Comparison of ENCODE assay signal across 11 mouse cellular contexts in the genomic region with DNA sequence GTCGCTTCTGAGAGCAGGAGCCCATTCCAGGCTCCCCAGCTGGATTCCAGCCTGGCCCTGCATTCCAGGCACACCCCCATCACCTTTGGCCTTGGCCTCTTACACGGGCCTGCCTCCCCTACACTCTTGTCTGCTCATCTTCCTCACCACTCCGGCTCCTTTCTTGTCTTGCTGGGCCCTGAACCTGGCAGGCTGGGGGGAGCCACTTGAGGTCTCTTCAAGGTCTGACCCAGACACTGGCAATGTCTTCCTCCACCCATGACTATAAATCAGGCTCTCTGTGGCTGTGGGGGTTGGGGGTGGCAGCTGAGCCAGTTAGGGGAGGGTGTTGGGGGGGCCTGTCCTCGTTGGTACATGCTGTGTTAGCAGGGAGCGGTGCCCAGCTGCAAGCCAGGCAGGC. TPM values are rescaled to one million over a fixed set of nuclear protein-coding genes. Genes with fewer than 3 reads are reported as not detected.
A peak's percentile ranks its signal among the peaks of the same experiment; 100 is the strongest.
DNase-seq lines count a peak whose midpoint lies in the region; ATAC-seq and TF ChIP-seq lines count a peak whose summit lies in the region.
"Had no signal": no experiment of that assay in that cellular context is flagged by ENCODE, and none has a peak within 500 bp of the region (broad histone marks: within the 10 kb centered on the region; RNA-seq: fewer than 3 reads in every experiment).

No protein-coding gene starts in this region.

- no peak overlapping the region for H3K4me2 ChIP-seq in midbrain, postnatal 0 days (ENCODE audit: low read depth, low read length, poor library complexity, severe bottlenecking)
- no peak overlapping the region for H3K4me2 ChIP-seq in midbrain, embryonic 13.5 days (replicated peaks)
- no peak overlapping the region for H3K4me2 ChIP-seq in embryonic facial prominence, embryonic 14.5 days (ENCODE audit: low read depth, low read length)
- no peak overlapping the region for H3K4me2 ChIP-seq in stomach, embryonic 15.5 days
- H3K4me2 ChIP-seq: lung, embryonic 15.5 days had no signal

- 0 out of 2 replicates have a peak overlapping the region, but pooled peaks have one; percentile 24 for H3K9ac ChIP-seq in midbrain, postnatal 0 days (replicated peaks; ENCODE audit: low read length, poor library complexity, severe bottlenecking)
- H3K9ac ChIP-seq in midbrain, embryonic 13.5 days (replicated peaks): no peak overlapping the region
- H3K9ac ChIP-seq in embryonic facial prominence, embryonic 14.5 days (ENCODE audit: low read depth, low read length): peak overlapping the region; percentile 32; the same call in 1 of the 2 replicates
- H3K9ac ChIP-seq in stomach, embryonic 15.5 days: no peak overlapping the region
- H3K9ac ChIP-seq: lung, embryonic 15.5 days had no signal

- H3K9me3 ChIP-seq in heart, embryonic 10.5 days: no peaks in the 10 kb centered on the region
- H3K9me3 ChIP-seq in midbrain, postnatal 0 days (ENCODE audit: low read length): no peaks in the 10 kb centered on the region
- no peaks in the 10 kb centered on the region for H3K9me3 ChIP-seq in midbrain, embryonic 13.5 days
- H3K9me3 ChIP-seq in embryonic facial prominence, embryonic 14.5 days (ENCODE audit: control insufficient read depth, low read length): no peaks in the 10 kb centered on the region
- H3K9me3 ChIP-seq in stomach, embryonic 15.5 days: no peaks in the 10 kb centered on the region
- H3K9me3 ChIP-seq: lung, embryonic 15.5 days had no signal

- no peak for ATAC-seq in midbrain, postnatal 0 days (ENCODE audit: low FRiP score)
- no peak for ATAC-seq in midbrain, embryonic 13.5 days
- no peak for ATAC-seq in embryonic facial prominence, embryonic 14.5 days (ENCODE audit: low read depth)
- no peak for ATAC-seq in stomach, embryonic 15.5 days (ENCODE audit: insufficient read depth, low FRiP score, low read depth)

- TF ChIP-seq CTCF in midbrain, postnatal 0 days (IDR thresholded peaks at IDR 0.05): no peak

- H3K36me3 ChIP-seq in heart, embryonic 10.5 days: peaks cover 9% of the 10 kb centered on the region
- H3K36me3 ChIP-seq in midbrain, postnatal 0 days (ENCODE audit: insufficient read depth, low read length): peaks cover 9% of the 10 kb centered on the region; the same call in 1 of the 2 replicates
- H3K36me3 ChIP-seq in midbrain, embryonic 13.5 days: peaks cover 8% of the 10 kb centered on the region
- H3K36me3 ChIP-seq in embryonic facial prominence, embryonic 14.5 days (ENCODE audit: control insufficient read depth, insufficient read depth, low read length): peaks cover 10% of the 10 kb centered on the region
- 0 out of 2 replicates have a peak, but pooled peaks cover 7% of the 10 kb centered on the region for H3K36me3 ChIP-seq in stomach, embryonic 15.5 days

- no peaks in the 10 kb centered on the region for H3K27me3 ChIP-seq in heart, embryonic 10.5 days (ENCODE audit: insufficient read depth, poor library complexity, severe bottlenecking)
- H3K27me3 ChIP-seq in midbrain, postnatal 0 days (ENCODE audit: insufficient read depth, low read length): no peaks in the 10 kb centered on the region
- H3K27me3 ChIP-seq in midbrain, embryonic 13.5 days: no peaks in the 10 kb centered on the region
- H3K27me3 ChIP-seq in embryonic facial prominence, embryonic 14.5 days (replicated peaks; ENCODE audit: control insufficient read depth, insufficient read depth, low read length): no peaks in the 10 kb centered on the region
- no peaks in the 10 kb centered on the region for H3K27me3 ChIP-seq in stomach, embryonic 15.5 days (replicated peaks)
- H3K27me3 ChIP-seq: lung, embryonic 15.5 days had no signal

- DNase-seq in heart, embryonic 10.5 days (ENCODE audit: low spot score): no peak
- no peak for DNase-seq in heart, adult 8-10 months (ENCODE audit: low spot score)
- no peak for DNase-seq in midbrain, postnatal 0 days (ENCODE audit: low spot score)
- DNase-seq in embryonic facial prominence, embryonic 14.5 days (ENCODE audit: low spot score): no peak
- DNase-seq in natural killer cell, adult 2 months (ENCODE audit: low spot score in 2 of 2): no peak
- no peak for DNase-seq in right cerebral cortex, postnatal 25 days
- DNase-seq: thymus, adult 2 months had no signal

- WGBS in heart, embryonic 10.5 days: 47% methylated on average over 5 of the region's 5 CpGs
- 56% methylated on average over 5 of the region's 5 CpGs for WGBS in midbrain, postnatal 0 days
- 68% methylated on average over 5 of the region's 5 CpGs for WGBS in midbrain, embryonic 13.5 days
- 26% methylated on average over 5 of the region's 5 CpGs for WGBS in embryonic facial prominence, embryonic 14.5 days
- WGBS in stomach, embryonic 15.5 days: 49% methylated on average over 5 of the region's 5 CpGs

- peaks cover 27% of the 10 kb centered on the region for H3K4me1 ChIP-seq in heart, embryonic 10.5 days
- no peaks in the 10 kb centered on the region for H3K4me1 ChIP-seq in midbrain, postnatal 0 days (ENCODE audit: insufficient read depth, low read length)
- peaks cover 8% of the 10 kb centered on the region for H3K4me1 ChIP-seq in midbrain, embryonic 13.5 days (replicated peaks)
- peaks cover 3% of the 10 kb centered on the region; the same call in 1 of the 2 replicates for H3K4me1 ChIP-seq in embryonic facial prominence, embryonic 14.5 days (ENCODE audit: control insufficient read depth, insufficient read depth, low read length)
- peaks cover 26% of the 10 kb centered on the region for H3K4me1 ChIP-seq in stomach, embryonic 15.5 days

- H3K4me3 ChIP-seq in heart, embryonic 10.5 days: no peak overlapping the region
- no peak overlapping the region for H3K4me3 ChIP-seq in midbrain, postnatal 0 days (ENCODE audit: low read depth, low read length)
- no peak overlapping the region for H3K4me3 ChIP-seq in midbrain, embryonic 13.5 days (replicated peaks)
- H3K4me3 ChIP-seq in embryonic facial prominence, embryonic 14.5 days (ENCODE audit: low read depth, low read length): no peak overlapping the region
- no peak overlapping the region for H3K4me3 ChIP-seq in stomach, embryonic 15.5 days (replicated peaks)
- H3K4me3 ChIP-seq: lung, embryonic 15.5 days had no signal

- peak overlapping the region; percentile 72 for H3K27ac ChIP-seq in heart, embryonic 10.5 days
- H3K27ac ChIP-seq in midbrain, postnatal 0 days (ENCODE audit: low read depth, low read length): no peak overlapping the region
- H3K27ac ChIP-seq in midbrain, embryonic 13.5 days: no peak overlapping the region
- H3K27ac ChIP-seq in embryonic facial prominence, embryonic 14.5 days (replicated peaks; ENCODE audit: low read depth, low read length): peak overlapping the region; percentile 25; the same call in 1 of the 2 replicates
- H3K27ac ChIP-seq in stomach, embryonic 15.5 days: peak overlapping the region; percentile 16
- H3K27ac ChIP-seq: lung, embryonic 15.5 days had no signal

RNA-seq across cellular contexts. Expression of gene Atg101, which starts 5.5 kb away (rescaled TPM):
- 59.5 and 77.0 TPM in 2 replicates for polyA plus RNA-seq in heart, embryonic 10.5 days (2016; fragmentation: Nextera tagmentation; extraction: Ambion mirVana)
- total RNA-seq in heart, adult 8-10 months (2022): 10 to 100 TPM; 21.1 to 25.4 (median 21.4) TPM
- 33.5 and 61.1 TPM in 2 replicates for total RNA-seq in midbrain, postnatal 0 days (2014; rRNA removed)
- 74.2 and 75.6 TPM in 2 replicates for polyA plus RNA-seq in midbrain, postnatal 0 days (2015; fragmentation: Nextera tagmentation; extraction: Ambion mirVana)
- 79.1 and 82.8 TPM in 2 replicates for polyA plus RNA-seq in midbrain, embryonic 13.5 days (2015; fragmentation: Nextera tagmentation; extraction: Ambion mirVana)
- 49.9 and 62.0 TPM in 2 replicates for polyA plus RNA-seq in embryonic facial prominence, embryonic 14.5 days (2014; fragmentation: Nextera tagmentation; extraction: Ambion mirVana)
- 66.0 and 66.4 TPM in 2 replicates for polyA plus RNA-seq in stomach, embryonic 15.5 days (2015; fragmentation: Nextera tagmentation; extraction: Ambion mirVana)

RNA-seq across cellular contexts. Expression of gene 6030408B16Rik, which starts 14.4 kb away (rescaled TPM):
- polyA plus RNA-seq in heart, embryonic 10.5 days (2016; fragmentation: Nextera tagmentation; extraction: Ambion mirVana): 0.49 and 1.8 TPM in 2 replicates
- 1 to 10 TPM in 3 of 4 experiments, under 1 TPM in 1; 0.54 to 2.1 (median 1.1) TPM for total RNA-seq in heart, adult 8-10 months (2022)
- total RNA-seq in midbrain, postnatal 0 days (2014; rRNA removed): not detected in 2 replicates
- 0.22 and 0.33 TPM in 2 replicates for polyA plus RNA-seq in midbrain, postnatal 0 days (2015; fragmentation: Nextera tagmentation; extraction: Ambion mirVana)
- 0.26 and 0.46 TPM in 2 replicates for polyA plus RNA-seq in midbrain, embryonic 13.5 days (2015; fragmentation: Nextera tagmentation; extraction: Ambion mirVana)
- 0.79 and 0.84 TPM in 2 replicates for polyA plus RNA-seq in embryonic facial prominence, embryonic 14.5 days (2014; fragmentation: Nextera tagmentation; extraction: Ambion mirVana)
- 9.5 and 11.6 TPM in 2 replicates for polyA plus RNA-seq in stomach, embryonic 15.5 days (2015; fragmentation: Nextera tagmentation; extraction: Ambion mirVana)
- polyA plus RNA-seq: large intestine, adult 2 months had no signal

RNA-seq across cellular contexts. Expression of gene Nr4a1, which starts 24.5 kb away (rescaled TPM):
- polyA plus RNA-seq in heart, embryonic 10.5 days (2016; fragmentation: Nextera tagmentation; extraction: Ambion mirVana): 8.0 and 13.0 TPM in 2 replicates
- total RNA-seq in heart, adult 8-10 months (2022): 10 to 100 TPM in 3 of 4 experiments, 1 to 10 TPM in 1; 7.0 to 23.9 (median 12.6) TPM
- total RNA-seq in midbrain, postnatal 0 days (2014; rRNA removed): 6.9 and 7.7 TPM in 2 replicates
- polyA plus RNA-seq in midbrain, postnatal 0 days (2015; fragmentation: Nextera tagmentation; extraction: Ambion mirVana): 6.9 and 7.0 TPM in 2 replicates
- 2.8 and 3.1 TPM in 2 replicates for polyA plus RNA-seq in midbrain, embryonic 13.5 days (2015; fragmentation: Nextera tagmentation; extraction: Ambion mirVana)
- 11.5 and 12.4 TPM in 2 replicates for polyA plus RNA-seq in embryonic facial prominence, embryonic 14.5 days (2014; fragmentation: Nextera tagmentation; extraction: Ambion mirVana)
- 10.6 and 11.2 TPM in 2 replicates for polyA plus RNA-seq in stomach, embryonic 15.5 days (2015; fragmentation: Nextera tagmentation; extraction: Ambion mirVana)

RNA-seq across cellular contexts. Expression of gene Grasp, which starts 54.6 kb away (rescaled TPM):
- 3.4 and 5.0 TPM in 2 replicates for polyA plus RNA-seq in heart, embryonic 10.5 days (2016; fragmentation: Nextera tagmentation; extraction: Ambion mirVana)
- total RNA-seq in heart, adult 8-10 months (2022): 10 to 100 TPM in 1 of 4 experiments, 1 to 10 TPM in 3; 7.6 to 10.2 (median 9.5) TPM
- total RNA-seq in midbrain, postnatal 0 days (2014; rRNA removed): 6.3 and 7.7 TPM in 2 replicates
- 1.8 and 1.9 TPM in 2 replicates for polyA plus RNA-seq in midbrain, postnatal 0 days (2015; fragmentation: Nextera tagmentation; extraction: Ambion mirVana)
- 1.7 and 2.4 TPM in 2 replicates for polyA plus RNA-seq in midbrain, embryonic 13.5 days (2015; fragmentation: Nextera tagmentation; extraction: Ambion mirVana)
- 6.1 and 7.9 TPM in 2 replicates for polyA plus RNA-seq in embryonic facial prominence, embryonic 14.5 days (2014; fragmentation: Nextera tagmentation; extraction: Ambion mirVana)
- polyA plus RNA-seq in stomach, embryonic 15.5 days (2015; fragmentation: Nextera tagmentation; extraction: Ambion mirVana): 6.0 and 7.3 TPM in 2 replicates

Comparison
In these comparisons a context has a peak if more than half of its experiments do, and no peak if none do; other contexts are left out.
1. H3K9ac ChIP-seq: peak in midbrain, postnatal 0 days (single experiment) and embryonic facial prominence, embryonic 14.5 days (single experiment); none in midbrain, embryonic 13.5 days (single experiment) and stomach, embryonic 15.5 days (single experiment).
2. H3K27ac ChIP-seq: peak in heart, embryonic 10.5 days (single experiment), embryonic facial prominence, embryonic 14.5 days (single experiment) and stomach, embryonic 15.5 days (single experiment); none in midbrain, postnatal 0 days (single experiment) and midbrain, embryonic 13.5 days (single experiment).